Mouse (Mus musculus) naive thymus-derived CD4-positive, alpha-beta T cell, adult 2 months (primary cell): Measurements from ENCODE around the gene Dhrs9.
"Not testable (repeated sequence)": the region's sequence is repeated elsewhere in the genome, so short reads cannot be mapped to it uniquely, and the experiment has no call there.

Source experiments
- DNase-seq: peaks from one replicate; pipeline ENCODE4 v3.0.0-alpha.2; 2011; ENCODE audit warnings: low read depth

The Dhrs9 gene

GRCm38 (mm10) chr2:69380281-69380680, at the start of gene Dhrs9:
Gene Dhrs9 (plus strand): TSS chr2:69380445.
- peak; percentile 27 for DNase-seq

GRCm38 (mm10) chr2:69331523-69331922, 48.7 kb upstream of the Dhrs9 start:
- DNase-seq = not testable (repeated sequence)

- no peak for DNase-seq
These were observed 38.7 kb upstream of the Dhrs9 start for GRCm38 (mm10) chr2:69341506-69341905.

GRCm38 (mm10) chr2:69342496-69343221, 37.6 kb upstream of the Dhrs9 start, which contains the start of gene Abcb11:
Gene Abcb11 (minus strand): TSS chr2:69342616.
- no peak for DNase-seq

GRCm38 (mm10) chr2:69355402-69355801, 24.8 kb upstream of the Dhrs9 start:
- DNase-seq = not testable (repeated sequence)

- DNase-seq = no peak
These were observed 15.4 kb upstream of the Dhrs9 start for GRCm38 (mm10) chr2:69364831-69365230.

GRCm38 (mm10) chr2:69365275-69365674, 15.0 kb upstream of the Dhrs9 start:
- DNase-seq = no peak

- no peak for DNase-seq
These were observed 3.5 kb upstream of the Dhrs9 start for GRCm38 (mm10) chr2:69376780-69377179.

GRCm38 (mm10) chr2:69379801-69380200, 444 bp upstream of the Dhrs9 start:
- DNase-seq = no peak

GRCm38 (mm10) chr2:69381740-69382139, 1.5 kb downstream of the Dhrs9 start:
- no peak for DNase-seq

GRCm38 (mm10) chr2:69382838-69383237, 2.6 kb downstream of the Dhrs9 start:
- no peak for DNase-seq

- no peak for DNase-seq
These were observed 6.0 kb downstream of the Dhrs9 start for GRCm38 (mm10) chr2:69386118-69386871.

- no peak for DNase-seq
These were observed 13.7 kb downstream of the Dhrs9 start for GRCm38 (mm10) chr2:69393947-69394346.

- DNase-seq = no peak
These were observed 15.5 kb downstream of the Dhrs9 start for GRCm38 (mm10) chr2:69395597-69396248.

- no peak for DNase-seq
These were observed 16.7 kb downstream of the Dhrs9 start for GRCm38 (mm10) chr2:69396760-69397435.

GRCm38 (mm10) chr2:69400866-69401604, 20.8 kb downstream of the Dhrs9 start:
- DNase-seq = no peak

- no peak for DNase-seq
These were observed 21.6 kb downstream of the Dhrs9 start for GRCm38 (mm10) chr2:69401891-69402290.

GRCm38 (mm10) chr2:69402309-69402708, 22.1 kb downstream of the Dhrs9 start:
- DNase-seq = no peak

- DNase-seq = no peak
These were observed 25.4 kb downstream of the Dhrs9 start for GRCm38 (mm10) chr2:69405692-69406091.

GRCm38 (mm10) chr2:69414539-69414938, 34.3 kb downstream of the Dhrs9 start:
- no peak for DNase-seq

GRCm38 (mm10) chr2:69415070-69415469, 34.8 kb downstream of the Dhrs9 start:
- no peak for DNase-seq
